Mouse (Mus musculus): ENCODE measurements around the gene Grik3. TPM values are rescaled to one million over a fixed set of nuclear protein-coding genes. Genes with fewer than 3 reads are reported as not detected.
"Not testable (repeated sequence)": the region's sequence is repeated elsewhere in the genome, so short reads cannot be mapped to it uniquely, and the experiment has no call there.

Grik3 gene
- polyA plus RNA-seq, 1 experiment: 0.09 TPM

- H3K27ac ChIP-seq (ENCODE audit: insufficient read depth, low read depth, low read length): no peak overlapping the region
- H3K27me3 ChIP-seq (replicated peaks; ENCODE audit: control insufficient read depth, insufficient read depth, low read length): no peaks in the 10 kb centered on the region
- no peaks in the 10 kb centered on the region for H3K4me1 ChIP-seq (ENCODE audit: control insufficient read depth, insufficient read depth, low read length)
- DNase-seq: no peak
- no peak overlapping the region for H3K4me3 ChIP-seq (ENCODE audit: insufficient read depth, low read depth, low read length)
- no peaks in the 10 kb centered on the region for H3K36me3 ChIP-seq (ENCODE audit: control insufficient read depth, insufficient read depth, low read length)
- TF ChIP-seq CTCF (conservative IDR thresholded peaks at IDR 0.05; ENCODE audit: insufficient read depth, insufficient read length, low read depth, low read length) (no peak), POLR2A (IDR thresholded peaks at IDR 0.05; ENCODE audit: low read depth, low read length) (no peak)
- WGBS: 49% methylated on average over 7 of the region's 7 CpGs
These were observed 114.0 kb downstream of the Grik3 start for GRCm38 (mm10) chr4:125604494-125604893.

DNA sequence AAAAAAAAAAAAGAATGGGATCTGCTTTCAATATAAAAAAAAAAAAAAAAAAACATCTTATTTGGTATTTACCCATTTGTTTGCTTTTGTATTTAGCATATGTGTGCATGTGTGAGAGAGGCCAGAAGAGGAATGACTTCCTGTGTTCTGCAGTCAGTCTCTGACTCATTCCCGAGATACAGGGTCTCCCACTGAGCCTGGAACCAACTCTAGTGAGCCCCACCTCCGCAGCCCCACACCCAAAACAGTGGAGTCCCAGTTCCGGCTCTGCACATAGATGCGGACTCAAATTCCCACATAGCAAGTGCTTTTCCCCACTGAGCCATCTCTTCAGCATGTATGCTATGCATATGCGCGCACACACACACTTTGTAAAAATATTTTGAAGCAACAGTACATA lies 115.6 kb downstream of the Grik3 start:
- H3K36me3 ChIP-seq (ENCODE audit: control insufficient read depth, insufficient read depth, low read length): no peaks in the 10 kb centered on the region
- DNase-seq: no peak
- no peaks in the 10 kb centered on the region for H3K4me1 ChIP-seq (ENCODE audit: control insufficient read depth, insufficient read depth, low read length)
- no peak for TF ChIP-seq CTCF (conservative IDR thresholded peaks at IDR 0.05; ENCODE audit: insufficient read depth, insufficient read length, low read depth, low read length)
- TF ChIP-seq POLR2A (IDR thresholded peaks at IDR 0.05; ENCODE audit: low read depth, low read length): no peak
- no peak overlapping the region for H3K27ac ChIP-seq (ENCODE audit: insufficient read depth, low read depth, low read length)
- H3K27me3 ChIP-seq (replicated peaks; ENCODE audit: control insufficient read depth, insufficient read depth, low read length): no peaks in the 10 kb centered on the region
- H3K4me3 ChIP-seq (ENCODE audit: insufficient read depth, low read depth, low read length): no peak overlapping the region
- WGBS: 78% methylated on average over 6 of the region's 6 CpGs

- H3K4me3 ChIP-seq (ENCODE audit: insufficient read depth, low read depth, low read length): no peak overlapping the region
- no peaks in the 10 kb centered on the region for H3K36me3 ChIP-seq (ENCODE audit: control insufficient read depth, insufficient read depth, low read length)
- no peaks in the 10 kb centered on the region for H3K27me3 ChIP-seq (replicated peaks; ENCODE audit: control insufficient read depth, insufficient read depth, low read length)
- 56% methylated on average over 10 of the region's 10 CpGs for WGBS
- H3K27ac ChIP-seq (ENCODE audit: insufficient read depth, low read depth, low read length): no peak overlapping the region
- H3K4me1 ChIP-seq (ENCODE audit: control insufficient read depth, insufficient read depth, low read length): no peaks in the 10 kb centered on the region
- no peak for TF ChIP-seq POLR2A (IDR thresholded peaks at IDR 0.05; ENCODE audit: low read depth, low read length)
- no peak for TF ChIP-seq CTCF (conservative IDR thresholded peaks at IDR 0.05; ENCODE audit: insufficient read depth, insufficient read length, low read depth, low read length)
- DNase-seq: no peak
These were observed 117.0 kb downstream of the Grik3 start for GRCm38 (mm10) chr4:125607397-125608042.

DNA sequence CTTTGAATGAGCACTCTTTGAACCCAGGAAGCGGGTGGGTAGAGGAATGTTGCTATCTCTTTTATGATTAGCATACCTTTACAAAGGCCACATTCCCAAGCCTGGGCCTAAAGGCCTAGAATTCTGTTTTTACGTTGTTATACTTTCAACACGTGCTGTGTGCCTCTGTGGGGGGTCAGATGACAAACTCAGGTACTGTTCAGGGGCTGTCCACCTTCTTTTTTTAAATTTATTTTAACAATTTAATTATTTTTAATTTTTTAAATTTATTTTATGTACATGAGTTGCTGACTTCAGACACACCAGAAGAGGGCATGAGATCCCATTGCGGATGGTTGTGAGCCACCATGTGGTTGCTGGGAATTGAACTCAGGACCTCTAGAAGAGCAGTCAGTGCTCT lies 118.4 kb downstream of the Grik3 start:
- H3K27me3 ChIP-seq (replicated peaks; ENCODE audit: control insufficient read depth, insufficient read depth, low read length); H3K4me3 ChIP-seq (ENCODE audit: insufficient read depth, low read depth, low read length); H3K27ac ChIP-seq (ENCODE audit: insufficient read depth, low read depth, low read length); DNase-seq; H3K4me1 ChIP-seq (ENCODE audit: control insufficient read depth, insufficient read depth, low read length); H3K36me3 ChIP-seq (ENCODE audit: control insufficient read depth, insufficient read depth, low read length): not testable (repeated sequence)
- 65% methylated on average over 3 of the region's 4 CpGs for WGBS

- no peak overlapping the region for H3K4me3 ChIP-seq (ENCODE audit: insufficient read depth, low read depth, low read length)
- WGBS: 77% methylated on average over 21 of the region's 21 CpGs
- TF ChIP-seq CTCF (conservative IDR thresholded peaks at IDR 0.05; ENCODE audit: insufficient read depth, insufficient read length, low read depth, low read length) (no peak), POLR2A (IDR thresholded peaks at IDR 0.05; ENCODE audit: low read depth, low read length) (no peak)
- no peaks in the 10 kb centered on the region for H3K27me3 ChIP-seq (replicated peaks; ENCODE audit: control insufficient read depth, insufficient read depth, low read length)
- H3K4me1 ChIP-seq (ENCODE audit: control insufficient read depth, insufficient read depth, low read length): no peaks in the 10 kb centered on the region
- no peak overlapping the region for H3K27ac ChIP-seq (ENCODE audit: insufficient read depth, low read depth, low read length)
- DNase-seq: no peak
- no peaks in the 10 kb centered on the region for H3K36me3 ChIP-seq (ENCODE audit: control insufficient read depth, insufficient read depth, low read length)
These were observed 119.1 kb downstream of the Grik3 start for GRCm38 (mm10) chr4:125609320-125610306.

DNA sequence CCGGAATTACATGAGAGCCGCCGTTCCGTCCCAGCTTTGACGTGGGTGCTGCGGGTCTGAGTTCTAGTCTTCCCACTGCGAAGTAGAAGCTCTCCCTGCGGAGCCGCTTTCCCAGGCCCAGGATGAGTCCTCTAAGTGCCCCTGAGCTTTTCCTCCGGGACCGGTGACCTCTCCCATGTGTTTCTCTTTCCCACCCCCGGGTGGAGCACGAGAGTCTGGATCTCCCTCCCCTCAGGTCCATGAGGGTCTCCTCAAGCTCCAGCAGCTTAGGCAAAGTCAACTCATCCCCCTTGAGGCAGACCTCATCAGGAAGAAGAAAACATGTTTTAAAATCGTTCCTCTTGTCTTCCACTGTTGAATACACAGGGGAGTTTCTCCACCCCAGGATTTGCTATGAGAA lies 127.4 kb downstream of the Grik3 start:
- DNase-seq: no peak
- 80% methylated on average over 14 of the region's 14 CpGs for WGBS
- TF ChIP-seq CTCF (conservative IDR thresholded peaks at IDR 0.05; ENCODE audit: insufficient read depth, insufficient read length, low read depth, low read length): no peak
- TF ChIP-seq POLR2A (IDR thresholded peaks at IDR 0.05; ENCODE audit: low read depth, low read length): no peak
- Histone ChIP-seq H3K4me1 (ENCODE audit: control insufficient read depth, insufficient read depth, low read length) (no peaks in the 10 kb centered on the region), H3K4me3 (ENCODE audit: insufficient read depth, low read depth, low read length) (no peak overlapping the region), H3K27me3 (replicated peaks; ENCODE audit: control insufficient read depth, insufficient read depth, low read length) (no peaks in the 10 kb centered on the region), H3K36me3 (ENCODE audit: control insufficient read depth, insufficient read depth, low read length) (no peaks in the 10 kb centered on the region), H3K27ac (ENCODE audit: insufficient read depth, low read depth, low read length) (no peak overlapping the region)
